Mouse (Mus musculus): ENCODE measurements at regions not wholly inside any gene's neighbourhood (a gene's known extent, or its start where the extent isn't known, plus 50 kb on each side); places are given as distances from the start of the nearest gene placed in this dataset.

DNA sequence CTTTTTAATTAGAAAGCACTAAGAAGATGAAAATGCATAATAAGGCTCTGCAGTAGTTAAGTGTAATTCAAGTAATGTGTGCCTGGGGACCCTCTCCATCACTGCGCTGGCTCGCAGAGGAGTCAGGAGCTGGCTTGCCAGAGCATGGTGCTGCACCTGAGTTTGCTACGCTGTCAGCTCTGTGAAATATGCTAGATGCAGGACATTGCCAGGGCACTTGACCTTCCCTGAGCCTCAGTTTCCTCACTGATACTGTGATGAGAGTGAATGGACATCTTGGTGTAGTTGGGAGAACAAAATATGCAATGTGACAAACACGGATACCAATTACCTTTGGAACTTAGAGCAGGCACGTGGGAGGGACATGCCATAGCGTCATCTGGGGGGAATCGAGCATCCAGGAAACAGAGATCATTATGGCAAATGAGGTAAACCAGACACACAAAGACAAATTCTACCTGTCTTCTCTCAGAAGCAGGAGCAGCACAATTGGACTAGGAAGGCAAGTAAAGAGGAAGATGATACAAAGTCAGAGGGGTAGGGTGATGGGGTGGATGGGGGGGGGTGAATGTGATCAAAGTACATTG, 133.6 kb upstream of the Slco3a1 start:
- TF ChIP-seq HCFC1 (IDR thresholded peaks at IDR 0.05; ENCODE audit: borderline replicate concordance, insufficient read depth, low read length), result no peak
- no peak for TF ChIP-seq MAFK (IDR thresholded peaks at IDR 0.05; ENCODE audit: insufficient read depth, low read depth, low read length)
- no peak for TF ChIP-seq ZNF384 (IDR thresholded peaks at IDR 0.05; ENCODE audit: low read depth, low read length)
